Mouse (Mus musculus): ENCODE results near the gene Pde6h.

DNA sequence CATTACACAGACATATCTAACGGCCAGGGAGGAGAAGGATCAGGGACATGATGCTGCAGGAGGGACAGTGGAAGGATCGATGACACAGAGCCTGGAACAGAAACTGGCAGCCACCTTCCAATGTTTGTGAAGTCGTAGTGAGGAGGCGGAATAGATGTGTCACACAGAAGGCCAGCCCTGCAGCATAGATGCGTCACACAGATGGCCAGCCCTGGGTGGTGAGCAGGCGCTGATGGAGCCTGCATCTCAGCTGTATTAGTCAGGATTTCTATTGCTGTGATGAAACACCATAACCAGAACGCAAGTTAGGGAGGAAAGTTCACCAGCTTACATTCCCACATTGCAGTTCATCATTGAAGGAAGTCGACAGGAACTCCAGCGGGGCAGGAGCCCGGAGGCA, 42.3 kb downstream of the Pde6h start:
- TF ChIP-seq CTCF (IDR thresholded peaks at IDR 0.05; ENCODE audit: low read depth, low read length) (no peak), GATA2 (IDR thresholded peaks at IDR 0.05; ENCODE audit: borderline replicate concordance, low read depth, low read length) (no peak)

Data from G1E (cell line).